Mouse (Mus musculus): ENCODE data around the gene Znrd1.

GRCm38 (mm10) chr17:36943691-36944090 is 14.7 kb downstream of the Znrd1 start:
- no peak for TF ChIP-seq TCF12 (IDR thresholded peaks at IDR 0.05; ENCODE audit: insufficient read depth, poor library complexity, severe bottlenecking)
- TF ChIP-seq POLR2A (IDR thresholded peaks at IDR 0.05; ENCODE audit: insufficient read length, low read depth), result no peak
- TF ChIP-seq POLR2AphosphoS2 (IDR thresholded peaks at IDR 0.05; ENCODE audit: insufficient read length, low read depth), result no peak
- TF ChIP-seq CEBPB (IDR thresholded peaks at IDR 0.05; ENCODE audit: insufficient read depth, poor library complexity, severe bottlenecking), result no peak
- TF ChIP-seq MYOD1 (IDR thresholded peaks at IDR 0.05; ENCODE audit: control insufficient read depth in 1 of 3, insufficient read length in 2 of 3, low read depth in 2 of 3), result no peak
- TF ChIP-seq E2F4 (IDR thresholded peaks at IDR 0.05; ENCODE audit: insufficient read depth), result no peak
- no peak for TF ChIP-seq TCF3 (IDR thresholded peaks at IDR 0.05; ENCODE audit: insufficient read length, low read depth)
- TF ChIP-seq USF1 (IDR thresholded peaks at IDR 0.05; ENCODE audit: low read depth), result no peak
- TF ChIP-seq MAX (IDR thresholded peaks at IDR 0.05; ENCODE audit: low read depth), result no peak
